Mouse (Mus musculus) embryonic facial prominence, embryonic 10.5 days (tissue): ENCODE data around the gene Lnx2. TPM values are rescaled to one million over a fixed set of nuclear protein-coding genes. Genes with fewer than 3 reads are reported as not detected.

Experiments used
- polyA plus RNA-seq: library from polyadenylated mRNA; unstranded; fragments of >200 nt; fragmentation: Nextera tagmentation; extraction: Ambion mirVana; gene quantifications from 2 replicates; pipeline ENCODE4 v1.2.1, GENCODE M21; 2016

Gene Lnx2
- polyA plus RNA-seq, 1 experiment from 2014 or later: 11.6 TPM

Other genes with a start within 250 kb of the Lnx2 start
- 546 and 551 TPM in 2 replicates for gene Rpl21, start 243.7 kb downstream of the Lnx2 start, polyA plus RNA-seq
- gene Rasl11a, start 231.5 kb downstream of the Lnx2 start, polyA plus RNA-seq: 33.3 and 34.6 TPM in 2 replicates
- gene Gtf3a, start 127.9 kb downstream of the Lnx2 start, polyA plus RNA-seq: 138 and 145 TPM in 2 replicates
- 20.4 and 24.0 TPM in 2 replicates for gene Mtif3, start 112.8 kb downstream of the Lnx2 start, polyA plus RNA-seq
- gene Polr1d, start 464 bp upstream of the Lnx2 start, polyA plus RNA-seq: 135 and 141 TPM in 2 replicates
- 0.80 and 2.0 TPM in 2 replicates for gene Gsx1, start 112.1 kb upstream of the Lnx2 start, polyA plus RNA-seq
- gene Pdx1, start 193.4 kb upstream of the Lnx2 start, polyA plus RNA-seq: not detected in 2 replicates
- gene Cdx2, start 230.7 kb upstream of the Lnx2 start, polyA plus RNA-seq: not detected in 2 replicates
- not detected in 2 replicates for gene Urad, start 245.9 kb upstream of the Lnx2 start, polyA plus RNA-seq